Mouse (Mus musculus): ENCODE results near the gene Asf1b. TPM values are rescaled to one million over a fixed set of nuclear protein-coding genes. Genes with fewer than 3 reads are reported as not detected.

The Asf1b gene
- polyA plus RNA-seq, 1 experiment from 2014 or later, result 83.0 TPM

GRCm38 (mm10) chr8:83998231-83999056 lies 43.1 kb downstream of the Asf1b start:
- no peaks in the 10 kb centered on the region; the same call in 1 of the 2 replicates for H3K27me3 ChIP-seq (ENCODE audit: control insufficient read depth, insufficient read depth, low read length)
- no peak for ATAC-seq (replicated peaks; ENCODE audit: insufficient number of reproducible peaks, low FRiP score, low TSS enrichment, low read depth)
- WGBS, result 1% methylated on average over 58 of the region's 92 CpGs
- DNase-seq (ENCODE audit: low spot score), result peak; percentile 82
- no peaks in the 10 kb centered on the region for H3K9me3 ChIP-seq (replicated peaks; ENCODE audit: control insufficient read depth, low read length)
- H3K4me3 ChIP-seq (ENCODE audit: low read depth, low read length), result peak overlapping the region; percentile 84
- peak overlapping the region; percentile 81 for H3K27ac ChIP-seq (replicated peaks; ENCODE audit: low read depth, low read length)
- peak overlapping the region; percentile 84 for H3K4me2 ChIP-seq (ENCODE audit: low read depth, low read length)
- peaks cover 6% of the 10 kb centered on the region for H3K4me1 ChIP-seq (ENCODE audit: control insufficient read depth, insufficient read depth, low read length)
- no peaks in the 10 kb centered on the region; the same call in 1 of the 2 replicates for H3K36me3 ChIP-seq (replicated peaks; ENCODE audit: control insufficient read depth, insufficient read depth, low read depth, low read length)
- peak overlapping the region; percentile 84 for H3K9ac ChIP-seq (replicated peaks; ENCODE audit: low read length)

- peaks cover 6% of the 10 kb centered on the region for H3K4me1 ChIP-seq (ENCODE audit: control insufficient read depth, insufficient read depth, low read length)
- peak overlapping the region; percentile 84 for H3K4me3 ChIP-seq (ENCODE audit: low read depth, low read length)
- 66% methylated on average over 16 of the region's 16 CpGs for WGBS
- H3K36me3 ChIP-seq (replicated peaks; ENCODE audit: control insufficient read depth, insufficient read depth, low read depth, low read length), result no peaks in the 10 kb centered on the region; the same call in 1 of the 2 replicates
- peak overlapping the region; percentile 84 for H3K9ac ChIP-seq (replicated peaks; ENCODE audit: low read length)
- DNase-seq (ENCODE audit: low spot score) (no peak), ATAC-seq (replicated peaks; ENCODE audit: insufficient number of reproducible peaks, low FRiP score, low TSS enrichment, low read depth) (no peak)
- H3K4me2 ChIP-seq (ENCODE audit: low read depth, low read length), result peak overlapping the region; percentile 84
- H3K27ac ChIP-seq (replicated peaks; ENCODE audit: low read depth, low read length), result no peak overlapping the region
- no peaks in the 10 kb centered on the region; the same call in 1 of the 2 replicates for H3K27me3 ChIP-seq (ENCODE audit: control insufficient read depth, insufficient read depth, low read length)
- no peaks in the 10 kb centered on the region for H3K9me3 ChIP-seq (replicated peaks; ENCODE audit: control insufficient read depth, low read length)
These were observed 43.9 kb downstream of the Asf1b start for GRCm38 (mm10) chr8:83999057-83999705.

GRCm38 (mm10) chr8:83999825-84000224 lies 44.5 kb downstream of the Asf1b start:
- WGBS, result 76% methylated on average over 2 of the region's 2 CpGs
- Histone ChIP-seq H3K4me3 (ENCODE audit: low read depth, low read length) (no peak overlapping the region), H3K9me3 (replicated peaks; ENCODE audit: control insufficient read depth, low read length) (no peaks in the 10 kb centered on the region), H3K4me2 (ENCODE audit: low read depth, low read length) (no peak overlapping the region), H3K27me3 (ENCODE audit: control insufficient read depth, insufficient read depth, low read length) (no peaks in the 10 kb centered on the region; the same call in 1 of the 2 replicates), H3K9ac (replicated peaks; ENCODE audit: low read length) (no peak overlapping the region), H3K4me1 (ENCODE audit: control insufficient read depth, insufficient read depth, low read length) (peaks cover 6% of the 10 kb centered on the region), H3K27ac (replicated peaks; ENCODE audit: low read depth, low read length) (no peak overlapping the region), H3K36me3 (replicated peaks; ENCODE audit: control insufficient read depth, insufficient read depth, low read depth, low read length) (no peaks in the 10 kb centered on the region; the same call in 1 of the 2 replicates)
- ATAC-seq (replicated peaks; ENCODE audit: insufficient number of reproducible peaks, low FRiP score, low TSS enrichment, low read depth), result no peak
- DNase-seq (ENCODE audit: low spot score), result no peak

DNA sequence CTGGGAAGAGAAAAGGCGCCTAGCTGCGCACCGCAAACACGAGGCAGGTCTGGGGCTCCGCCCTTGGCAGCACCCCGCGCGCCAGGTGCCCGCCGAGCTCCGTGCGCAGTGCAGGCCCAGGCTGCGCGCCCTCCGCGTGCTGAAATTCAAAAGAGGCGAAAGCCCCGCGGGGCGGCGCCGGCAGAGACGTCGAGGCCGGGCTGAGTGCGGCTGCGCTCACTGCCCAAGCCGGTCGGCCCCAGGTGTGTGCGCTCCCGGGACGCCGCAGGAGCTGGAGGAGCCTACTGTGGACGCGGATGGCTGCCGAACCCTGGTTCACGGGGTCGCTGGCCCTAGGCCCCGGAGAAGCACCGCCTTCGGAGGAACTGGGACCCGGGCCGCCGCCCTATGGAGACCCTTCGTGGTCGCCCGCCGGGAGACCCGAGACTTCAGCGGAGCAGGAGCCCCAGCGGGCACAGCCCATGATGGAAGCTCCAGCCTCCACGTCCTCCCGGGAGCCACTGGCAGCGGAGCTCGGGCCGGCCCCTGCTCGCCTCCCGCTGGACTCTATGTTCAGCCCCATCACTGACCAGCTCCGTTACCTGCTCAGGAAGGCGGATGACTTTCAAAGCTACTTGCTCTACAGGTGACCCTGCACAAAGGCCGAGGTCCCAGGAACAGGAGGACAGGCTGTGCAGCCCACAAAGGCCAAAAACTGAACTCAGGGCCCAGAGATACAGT lies 46.1 kb downstream of the Asf1b start, which contains the start of gene 1700067K01Rik:
Gene 1700067K01Rik, plus strand, starts transcription at position 222 of the 720 bp plus-strand sequence.
- Histone ChIP-seq H3K4me1 (ENCODE audit: control insufficient read depth, insufficient read depth, low read length) (peaks cover 6% of the 10 kb centered on the region), H3K27ac (replicated peaks; ENCODE audit: low read depth, low read length) (no peak within 1 kb of the TSS), H3K36me3 (replicated peaks; ENCODE audit: control insufficient read depth, insufficient read depth, low read depth, low read length) (no peaks in the 10 kb centered on the region; the same call in 1 of the 2 replicates), H3K27me3 (ENCODE audit: control insufficient read depth, insufficient read depth, low read length) (no peaks in the 10 kb centered on the region; the same call in 1 of the 2 replicates), H3K9me3 (replicated peaks; ENCODE audit: control insufficient read depth, low read length) (no peaks in the 10 kb centered on the region), H3K9ac (replicated peaks; ENCODE audit: low read length) (0 out of 2 replicates have a peak within 1 kb of the TSS, but pooled peaks have one; percentile 33), H3K4me2 (ENCODE audit: low read depth, low read length) (peak within 1 kb of the TSS; percentile 26; the same call in 1 of the 2 replicates), H3K4me3 (ENCODE audit: low read depth, low read length) (peak within 1 kb of the TSS; percentile 13; the same call in 1 of the 2 replicates)
- 21% methylated on average over 57 of the region's 61 CpGs for WGBS
- ATAC-seq (replicated peaks; ENCODE audit: insufficient number of reproducible peaks, low FRiP score, low TSS enrichment, low read depth) (no peak), DNase-seq (ENCODE audit: low spot score) (no peak)

GRCm38 (mm10) chr8:84002957-84003611 lies 47.8 kb downstream of the Asf1b start:
- Histone ChIP-seq H3K9me3 (replicated peaks; ENCODE audit: control insufficient read depth, low read length) (no peaks in the 10 kb centered on the region), H3K9ac (replicated peaks; ENCODE audit: low read length) (no peak overlapping the region), H3K4me1 (ENCODE audit: control insufficient read depth, insufficient read depth, low read length) (peaks cover 6% of the 10 kb centered on the region), H3K4me2 (ENCODE audit: low read depth, low read length) (no peak overlapping the region), H3K27ac (replicated peaks; ENCODE audit: low read depth, low read length) (no peak overlapping the region), H3K36me3 (replicated peaks; ENCODE audit: control insufficient read depth, insufficient read depth, low read depth, low read length) (no peaks in the 10 kb centered on the region; the same call in 1 of the 2 replicates), H3K4me3 (ENCODE audit: low read depth, low read length) (no peak overlapping the region), H3K27me3 (ENCODE audit: control insufficient read depth, insufficient read depth, low read length) (no peaks in the 10 kb centered on the region; the same call in 1 of the 2 replicates)
- no peak for DNase-seq (ENCODE audit: low spot score)
- ATAC-seq (replicated peaks; ENCODE audit: insufficient number of reproducible peaks, low FRiP score, low TSS enrichment, low read depth), result no peak
- 52% methylated on average over 12 of the region's 12 CpGs for WGBS

DNA sequence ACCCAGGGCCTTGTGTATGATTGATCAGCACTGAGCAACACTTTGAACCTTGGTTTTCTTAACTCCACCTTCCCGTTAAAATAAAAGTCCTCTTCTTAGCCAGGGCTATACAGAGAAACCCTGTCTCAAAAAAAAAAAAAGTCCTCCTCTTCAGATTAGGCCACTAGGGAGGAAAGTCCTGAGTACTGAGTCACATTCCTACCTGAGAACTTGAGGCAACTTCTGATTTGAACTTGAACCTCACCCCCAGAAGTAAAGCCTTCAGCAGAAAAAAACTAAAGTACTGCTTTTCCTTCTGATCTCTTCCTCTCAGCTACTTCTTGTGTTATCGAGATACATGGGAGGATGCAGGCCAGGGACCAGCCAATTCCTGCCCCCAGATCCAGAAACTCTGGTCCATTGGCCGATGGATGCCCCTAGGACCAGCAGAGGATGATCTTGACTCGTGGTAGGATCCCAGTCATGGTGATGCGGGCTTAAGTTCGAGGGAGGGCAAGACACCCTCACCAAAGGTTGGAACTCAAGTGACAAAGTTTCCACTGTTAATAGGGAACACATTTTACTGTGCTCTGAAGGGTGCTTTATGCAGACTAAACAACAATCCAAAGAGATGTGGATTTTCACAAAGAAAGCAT lies 48.4 kb downstream of the Asf1b start:
- Histone ChIP-seq H3K4me3 (ENCODE audit: low read depth, low read length) (peak overlapping the region; percentile 48), H3K36me3 (replicated peaks; ENCODE audit: control insufficient read depth, insufficient read depth, low read depth, low read length) (no peaks in the 10 kb centered on the region; the same call in 1 of the 2 replicates), H3K4me2 (ENCODE audit: low read depth, low read length) (peak overlapping the region; percentile 81), H3K9me3 (replicated peaks; ENCODE audit: control insufficient read depth, low read length) (no peaks in the 10 kb centered on the region), H3K4me1 (ENCODE audit: control insufficient read depth, insufficient read depth, low read length) (peaks cover 6% of the 10 kb centered on the region), H3K27ac (replicated peaks; ENCODE audit: low read depth, low read length) (no peak overlapping the region), H3K9ac (replicated peaks; ENCODE audit: low read length) (peak overlapping the region; percentile 65), H3K27me3 (ENCODE audit: control insufficient read depth, insufficient read depth, low read length) (no peaks in the 10 kb centered on the region; the same call in 1 of the 2 replicates)
- WGBS, result 66% methylated on average over 6 of the region's 6 CpGs
- DNase-seq (ENCODE audit: low spot score), result no peak
- no peak for ATAC-seq (replicated peaks; ENCODE audit: insufficient number of reproducible peaks, low FRiP score, low TSS enrichment, low read depth)

All from embryonic facial prominence, embryonic 11.5 days (tissue).